Mouse (Mus musculus) bone marrow, adult 2 months (tissue): Measurements from ENCODE around the gene Grn.

Source experiments
- CTCF ChIP-seq: fragments of 200-500 bp; IDR thresholded peaks from 2 replicates; pipeline ENCODE4 v1.5.1; 2011; ENCODE audit warnings: low read length, control low read depth; ENCODE audit not compliant: control insufficient read depth, insufficient read depth
- POLR2A ChIP-seq: fragments of 200-500 bp; IDR thresholded peaks from 2 replicates; pipeline ENCODE4 v1.6.1; 2011; ENCODE audit warnings: low read depth, mild to moderate bottlenecking, control low read depth, low read length, borderline replicate concordance; ENCODE audit not compliant: control insufficient read depth

GRCm38 (mm10) chr11:102421559-102421958, 8.6 kb upstream of the Grn start:
- TF ChIP-seq POLR2A (no peak), CTCF (no peak)
